Mouse (Mus musculus): ENCODE data around the gene Lsm10.

Lsm10 gene

DNA sequence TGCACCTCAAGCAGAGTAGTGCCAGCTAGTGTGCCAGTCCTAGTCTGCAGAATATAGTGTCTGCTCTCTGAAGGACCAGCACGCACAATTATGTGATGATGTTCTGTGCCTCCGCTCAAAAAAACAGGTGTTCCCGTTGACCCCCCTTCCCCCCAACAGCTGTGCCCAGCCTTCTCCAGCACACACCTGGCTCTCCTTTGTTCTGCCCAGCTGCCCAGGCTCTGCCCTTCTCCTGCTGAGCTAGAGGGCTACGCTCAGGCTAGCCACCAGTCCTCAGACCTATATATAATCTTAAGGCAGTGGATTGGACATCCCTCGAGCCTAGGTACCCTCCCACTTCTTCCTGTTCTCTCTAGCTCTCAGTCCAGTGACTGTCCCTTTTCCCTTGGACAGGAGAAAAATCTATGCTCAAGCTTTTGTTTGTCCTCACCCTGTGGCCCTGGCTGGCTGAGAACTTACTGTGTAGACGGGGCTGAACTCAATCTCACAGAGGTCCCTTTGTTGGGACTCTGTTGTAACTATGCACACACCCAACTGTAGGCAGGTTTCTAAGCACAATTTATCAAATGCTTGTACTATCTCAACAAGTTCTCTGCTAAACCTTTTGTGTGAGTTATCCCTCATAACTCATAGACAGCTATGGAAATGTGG, 19.6 kb downstream of the Lsm10 start:
- in situ Hi-C loops (cut with MboI; ENCODE audit: unreplicated experiment in 2 of 2), result no loop called here

DNA sequence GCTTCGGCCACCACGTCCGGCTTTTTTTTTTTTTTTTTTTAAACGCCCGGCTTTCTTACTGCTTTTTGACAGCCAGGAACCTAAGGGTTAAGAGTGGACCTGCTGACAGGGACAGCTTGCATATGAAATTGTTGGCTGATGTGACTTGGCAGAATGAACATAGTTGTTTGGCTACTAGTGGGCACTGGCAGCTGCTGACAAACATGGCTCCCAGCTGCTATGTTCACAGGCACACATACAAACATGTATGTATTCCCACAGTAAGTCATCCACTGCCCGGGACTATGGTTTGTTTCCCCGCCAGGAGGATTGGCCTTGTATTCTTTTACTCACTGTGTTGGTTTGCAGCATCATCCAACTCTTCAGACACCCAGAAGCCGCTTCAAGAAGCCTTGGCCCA, 20.7 kb downstream of the Lsm10 start:
- in situ Hi-C loops (cut with MboI; ENCODE audit: unreplicated experiment in 2 of 2), result no loop called here

DNA sequence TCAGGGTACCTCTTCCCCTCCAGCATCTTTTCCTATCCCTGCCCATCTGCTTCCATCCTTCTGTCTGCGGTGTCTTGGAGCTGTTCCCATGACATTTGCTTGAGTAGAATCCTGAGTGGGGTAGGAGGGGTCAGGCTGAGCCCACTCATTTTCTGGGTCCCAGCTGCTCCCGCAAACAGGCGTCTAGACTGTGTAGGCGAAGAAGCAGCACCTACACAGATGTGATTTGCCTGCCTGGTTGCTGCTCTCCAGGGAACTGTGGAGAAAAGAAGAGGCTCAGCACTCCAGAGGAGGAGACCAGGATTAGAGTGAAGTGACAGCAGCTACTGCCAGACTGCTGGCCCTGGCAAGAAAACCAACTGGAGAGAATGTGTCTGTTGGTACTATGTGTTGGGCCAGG, 22.2 kb downstream of the Lsm10 start:
- in situ Hi-C loops (cut with MboI; ENCODE audit: unreplicated experiment in 2 of 2), result no loop called here

DNA sequence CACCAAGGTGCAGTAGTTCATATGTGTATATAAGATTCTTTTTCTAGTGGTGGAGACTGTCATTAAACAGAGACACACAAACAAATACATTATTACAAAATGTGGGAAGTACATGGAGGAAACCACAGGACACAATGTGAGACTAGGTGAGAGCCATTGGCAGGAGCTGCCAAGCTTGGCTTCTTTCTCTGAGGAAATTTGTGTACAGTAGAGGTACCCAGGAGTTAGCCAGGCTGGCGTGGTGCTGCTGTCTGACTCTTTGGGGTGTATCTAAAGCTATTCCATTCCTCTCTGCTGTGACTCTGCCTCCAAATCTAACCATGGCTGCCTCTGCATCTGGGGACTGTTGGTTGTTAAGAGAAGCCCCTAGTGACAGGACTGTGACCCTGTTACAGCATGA, 22.6 kb downstream of the Lsm10 start:
- in situ Hi-C loops (cut with MboI; ENCODE audit: unreplicated experiment in 2 of 2), result no loop called here

DNA sequence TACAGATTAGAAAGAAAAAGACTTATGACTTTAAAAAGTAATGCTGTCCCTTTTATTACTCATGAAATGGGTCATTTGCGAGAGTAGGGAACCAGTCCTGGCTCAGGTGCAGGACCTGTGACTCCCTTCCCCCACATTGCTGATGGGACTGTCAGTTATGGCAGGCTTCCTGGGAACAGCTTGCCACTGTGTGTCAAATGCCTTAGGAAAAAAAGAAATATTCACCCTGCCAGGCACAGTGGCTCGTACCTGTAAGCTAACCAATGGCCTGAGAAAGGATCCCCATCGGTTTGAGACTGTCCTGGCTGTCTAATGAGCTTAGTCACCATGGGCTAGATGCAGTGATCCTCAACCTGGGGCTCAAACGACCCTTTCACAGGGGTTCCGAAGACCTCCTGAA, 23.6 kb downstream of the Lsm10 start:
- in situ Hi-C loops (cut with MboI; ENCODE audit: unreplicated experiment in 2 of 2), result no loop called here

DNA sequence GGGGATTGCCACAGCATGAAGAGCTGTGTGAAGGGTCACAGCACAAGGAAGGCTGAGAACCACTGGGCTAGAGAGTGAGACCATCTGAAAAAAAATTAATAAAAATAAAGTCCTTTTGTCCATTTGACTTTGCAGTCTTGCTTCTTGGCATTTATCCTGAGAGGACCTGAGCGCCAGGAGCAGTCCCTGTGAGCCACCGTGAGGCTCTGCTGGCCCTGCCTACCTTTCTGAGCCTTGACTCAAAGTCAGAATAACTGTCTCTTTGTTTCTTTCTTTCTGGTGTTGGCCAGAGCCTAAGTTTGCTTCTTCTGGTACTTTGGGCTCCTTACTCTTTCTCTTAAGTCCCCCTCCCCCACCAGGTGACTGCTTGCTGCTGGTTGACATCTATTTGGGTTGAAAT, 24.1 kb downstream of the Lsm10 start:
- in situ Hi-C loops (cut with MboI; ENCODE audit: unreplicated experiment in 2 of 2), result no loop called here

DNA sequence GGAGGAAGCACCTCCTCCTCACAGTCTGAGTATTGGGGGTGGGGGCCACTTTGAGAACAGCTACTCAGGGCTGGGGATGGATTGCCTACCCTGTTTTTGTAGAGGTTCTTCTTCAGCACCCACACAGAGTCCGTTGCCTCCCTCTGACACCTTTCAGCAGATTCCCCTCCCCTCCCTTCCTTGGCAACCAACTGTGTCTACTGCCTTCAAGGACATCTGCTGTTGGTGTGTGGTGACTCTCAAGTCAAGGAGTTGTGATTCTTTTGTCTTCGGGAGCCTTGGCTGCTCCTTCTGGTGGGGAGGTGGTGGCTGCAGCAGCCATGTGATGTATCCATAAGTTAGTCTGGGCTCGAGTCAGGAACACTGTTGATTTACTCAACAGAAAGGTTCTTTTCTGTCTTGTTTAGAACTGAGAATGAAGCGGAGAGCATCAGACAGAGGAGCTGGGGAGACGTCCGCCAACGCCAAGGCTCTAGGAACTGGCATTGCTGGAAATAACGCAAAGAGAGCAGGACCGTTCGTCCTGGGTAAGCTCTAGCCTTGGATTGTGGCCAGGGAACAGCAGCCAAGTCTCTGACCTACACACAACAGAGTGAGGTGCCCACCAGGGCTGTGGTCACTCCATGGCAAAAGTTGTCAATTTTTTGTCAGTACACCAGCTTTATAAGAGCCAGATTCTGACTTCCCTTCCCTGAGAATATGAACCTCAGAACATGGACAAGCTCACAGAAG, 27.1 kb downstream of the Lsm10 start:
- in situ Hi-C loops (cut with MboI; ENCODE audit: unreplicated experiment in 2 of 2), result no loop called here

DNA sequence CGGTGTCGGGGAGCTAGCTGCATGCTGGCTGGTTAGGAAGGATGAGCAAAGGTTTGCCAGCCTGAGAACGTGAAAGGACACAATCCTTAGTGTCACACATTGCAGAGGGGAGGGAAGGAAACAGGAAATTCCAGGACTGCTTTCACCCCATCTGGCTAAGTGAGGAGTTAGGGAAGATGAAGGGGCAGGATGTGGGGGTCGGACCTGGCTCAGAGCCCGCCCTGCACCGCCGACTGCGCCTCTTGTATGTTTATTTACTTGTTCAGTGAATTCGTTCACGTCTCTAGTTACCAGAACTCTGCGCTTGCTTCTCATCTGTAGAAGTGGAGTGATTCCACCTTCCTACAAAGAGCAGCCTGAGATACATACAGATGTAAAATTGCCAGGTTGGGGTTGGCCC, 34.1 kb downstream of the Lsm10 start:
- in situ Hi-C loops (cut with MboI; ENCODE audit: unreplicated experiment in 2 of 2), result no loop called here

DNA sequence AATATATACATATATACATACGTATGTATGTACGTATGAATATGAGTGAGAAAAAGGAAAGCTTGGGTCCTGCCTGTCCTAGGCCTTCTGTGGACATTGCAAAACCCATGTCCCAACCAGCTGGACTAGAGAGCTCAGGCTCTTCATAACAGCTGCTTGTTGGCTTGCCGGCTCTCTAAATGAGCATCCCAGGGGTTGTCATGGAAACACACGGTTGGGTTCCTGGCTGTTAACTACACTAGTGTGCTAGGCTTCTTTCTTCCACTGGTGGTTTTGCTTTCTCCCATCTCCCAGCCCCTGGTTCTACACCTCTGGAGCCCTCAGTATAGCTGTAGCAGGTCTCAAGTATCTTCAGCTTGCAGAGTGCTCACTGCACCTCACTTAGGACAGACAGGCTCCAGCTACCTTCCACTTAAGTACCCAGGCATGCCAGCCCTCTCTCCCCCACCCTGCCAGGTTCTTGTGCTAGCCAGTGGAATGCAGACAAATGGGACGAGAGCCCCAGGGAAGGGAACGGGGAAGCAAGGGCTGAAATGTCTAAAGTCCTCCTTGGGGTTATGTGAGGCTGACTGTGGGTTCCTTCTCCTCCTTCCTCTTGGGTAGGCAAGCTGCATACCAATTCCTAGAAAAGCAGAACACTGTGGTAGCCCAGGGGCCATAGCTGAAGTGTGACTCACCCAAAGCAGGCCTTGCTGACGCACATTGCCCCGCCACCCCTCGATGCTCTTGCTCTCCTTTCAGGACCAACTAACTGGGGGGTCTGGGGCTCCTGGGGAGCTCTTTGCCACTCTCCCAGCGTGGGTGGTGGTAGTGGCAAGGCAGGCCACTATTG, 35.1 kb downstream of the Lsm10 start:
- in situ Hi-C loops (cut with MboI; ENCODE audit: unreplicated experiment in 2 of 2), result no loop called here

DNA sequence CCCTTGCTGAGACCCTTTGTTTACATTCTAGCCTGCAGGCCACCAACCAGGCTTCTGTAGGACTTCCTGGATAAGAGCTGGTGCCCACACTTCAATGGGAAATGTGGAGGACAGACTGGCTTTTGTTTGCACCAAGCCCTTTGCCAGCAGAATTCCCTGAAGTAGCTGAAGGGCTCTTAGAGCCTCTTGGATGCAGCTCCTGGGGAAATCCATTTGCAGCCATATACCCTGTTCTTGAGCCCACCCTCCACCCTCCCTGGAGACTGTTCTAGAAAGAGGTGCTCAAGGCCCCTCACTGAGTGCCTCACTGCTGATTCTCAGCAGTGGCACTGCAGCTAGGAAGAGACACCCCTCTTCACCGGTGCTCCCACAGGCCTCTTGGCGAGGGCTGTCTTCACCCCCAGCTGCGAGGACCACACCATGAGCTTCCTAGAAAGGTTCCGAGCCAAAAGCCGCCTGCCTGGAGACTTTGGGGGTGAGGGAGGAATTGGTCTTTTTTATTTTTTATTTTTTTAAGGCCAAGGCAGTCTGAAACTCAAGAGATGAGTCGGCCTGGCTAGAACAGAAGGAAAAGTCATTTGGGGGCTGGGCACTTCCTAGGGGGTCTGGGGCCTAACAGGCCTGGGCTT, 36.3 kb downstream of the Lsm10 start:
- in situ Hi-C loops (cut with MboI; ENCODE audit: unreplicated experiment in 2 of 2), result no loop called here

DNA sequence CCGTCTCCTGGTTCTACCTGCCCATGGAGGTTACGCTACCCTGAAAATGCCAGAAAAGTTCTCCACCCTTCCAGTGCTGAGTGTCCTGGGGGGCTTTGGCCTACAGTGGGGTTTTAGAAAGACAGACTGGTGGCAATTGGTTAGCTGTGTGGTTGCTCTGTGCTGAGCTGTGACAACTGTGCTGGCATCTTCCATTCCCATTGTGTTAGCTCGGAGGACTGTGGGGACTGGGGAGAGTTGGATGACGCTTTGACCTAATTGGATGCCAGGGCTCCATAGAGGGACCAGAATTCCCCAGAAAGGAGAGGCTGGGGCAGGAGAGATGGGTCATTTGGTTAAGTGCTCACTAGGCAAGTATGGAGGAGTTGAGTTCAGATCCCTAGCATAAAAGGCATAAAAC, 37.8 kb downstream of the Lsm10 start:
- in situ Hi-C loops (cut with MboI; ENCODE audit: unreplicated experiment in 2 of 2), result no loop called here

DNA sequence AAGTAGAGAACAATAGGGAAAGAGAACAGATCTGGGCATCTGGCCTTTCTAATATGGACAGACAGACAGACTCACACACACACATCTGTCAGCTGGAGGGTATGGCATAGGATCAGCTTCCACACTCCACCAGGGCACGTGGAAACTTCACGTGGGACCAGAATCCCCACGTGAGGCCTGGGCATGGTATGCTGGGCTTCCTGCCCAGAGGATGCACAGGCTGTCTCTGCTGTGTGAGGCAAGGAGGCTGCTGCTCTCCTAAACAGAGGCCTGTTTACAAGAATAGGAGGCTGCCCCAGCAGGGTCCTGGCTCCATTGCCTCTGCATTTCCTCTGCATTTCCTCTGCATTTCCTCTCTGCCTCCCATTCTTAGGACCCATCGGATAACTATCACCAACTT, 38.2 kb downstream of the Lsm10 start:
- in situ Hi-C loops (cut with MboI; ENCODE audit: unreplicated experiment in 2 of 2), result no loop called here

DNA sequence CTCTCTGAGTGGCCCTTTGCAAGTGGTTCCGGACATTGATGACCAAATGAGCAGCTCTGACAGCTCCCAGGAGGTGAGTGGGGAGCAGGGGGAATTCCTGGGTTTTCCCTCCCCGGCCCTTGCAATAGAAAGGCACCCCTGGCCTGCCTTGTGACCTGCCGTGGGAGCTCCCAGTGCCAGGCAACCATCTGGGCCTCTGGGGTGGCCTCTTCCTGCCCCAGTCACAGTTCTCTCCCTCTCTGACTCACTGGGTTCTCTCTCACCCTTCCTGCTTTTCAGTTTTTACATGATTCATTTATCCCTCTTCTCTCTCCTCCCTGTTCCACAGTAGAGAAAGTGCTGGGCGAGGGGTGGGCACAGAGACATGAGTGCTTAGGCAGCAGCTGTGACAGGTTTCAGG, 41.4 kb downstream of the Lsm10 start:
- in situ Hi-C loops (cut with MboI; ENCODE audit: unreplicated experiment in 2 of 2), result no loop called here

DNA sequence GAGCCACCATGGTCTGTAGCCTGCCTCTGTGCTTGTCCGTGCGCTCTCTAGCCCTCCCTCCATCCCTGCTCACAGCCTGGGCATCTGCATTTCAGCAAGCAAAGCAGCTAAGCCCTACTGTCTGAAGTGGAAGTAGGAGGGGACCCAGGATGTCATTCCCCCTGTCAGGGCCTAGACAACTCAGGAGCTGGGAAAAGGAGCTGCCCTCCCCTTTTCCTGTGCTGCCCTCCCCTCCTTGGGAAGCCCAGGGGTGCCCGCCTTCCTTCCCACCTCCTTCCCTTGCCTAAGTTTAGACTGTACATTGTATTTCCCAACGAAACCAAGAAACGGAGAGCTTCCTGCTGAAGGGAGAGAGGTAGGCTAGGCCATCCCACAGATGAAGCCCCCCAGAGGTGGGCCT, 44.6 kb downstream of the Lsm10 start:
- in situ Hi-C loops (cut with MboI; ENCODE audit: unreplicated experiment in 2 of 2), result no loop called here

DNA sequence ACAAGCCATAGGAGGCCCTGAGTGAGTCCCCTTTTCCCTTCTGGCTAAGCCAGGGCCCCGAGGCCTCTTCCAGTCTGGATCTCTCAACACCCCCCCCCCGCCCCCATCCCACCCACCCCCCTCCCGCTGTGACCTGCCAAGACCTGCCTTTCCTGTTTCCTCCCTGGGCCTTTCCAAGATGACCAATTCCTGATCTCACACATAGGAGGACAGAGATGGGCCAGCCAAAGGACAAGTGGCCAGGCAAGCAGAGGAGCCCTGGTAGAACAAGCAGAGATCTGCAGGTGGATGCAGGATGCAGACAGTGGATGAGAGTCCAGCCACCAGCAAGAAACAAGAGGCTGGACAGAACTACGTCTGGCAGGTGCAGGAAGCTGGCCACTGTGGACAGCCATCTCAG, 49.0 kb downstream of the Lsm10 start:
- in situ Hi-C loops (cut with MboI; ENCODE audit: unreplicated experiment in 2 of 2), result no loop called here

DNA sequence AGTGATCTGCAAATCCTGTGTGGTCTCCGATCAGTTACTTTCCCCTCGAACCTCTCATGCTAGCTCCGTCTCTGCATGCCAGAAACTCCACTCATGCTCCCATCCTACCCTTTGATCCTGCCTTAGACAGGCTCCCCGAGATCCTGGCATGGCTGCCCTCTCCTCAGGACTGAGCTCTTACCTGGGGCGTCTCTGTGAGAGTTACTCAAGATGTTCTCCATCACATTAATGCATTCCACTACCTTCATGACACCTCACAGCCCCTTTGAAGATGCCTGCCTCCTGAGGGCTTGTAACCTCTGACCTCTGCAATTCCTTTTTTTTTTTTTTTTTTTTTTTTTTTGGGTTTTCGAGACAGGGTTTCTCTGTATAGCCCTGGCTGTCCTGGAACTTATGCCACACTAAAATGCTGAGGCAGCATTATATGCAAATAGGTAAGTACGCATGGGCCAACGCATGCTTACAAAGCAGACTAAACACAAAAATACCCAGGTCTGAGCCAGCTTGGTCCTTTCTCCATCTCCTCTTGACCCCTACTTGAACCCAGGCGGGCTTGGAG, 50.6 kb downstream of the Lsm10 start:
- in situ Hi-C loops (cut with MboI; ENCODE audit: unreplicated experiment in 2 of 2), result no loop called here

DNA sequence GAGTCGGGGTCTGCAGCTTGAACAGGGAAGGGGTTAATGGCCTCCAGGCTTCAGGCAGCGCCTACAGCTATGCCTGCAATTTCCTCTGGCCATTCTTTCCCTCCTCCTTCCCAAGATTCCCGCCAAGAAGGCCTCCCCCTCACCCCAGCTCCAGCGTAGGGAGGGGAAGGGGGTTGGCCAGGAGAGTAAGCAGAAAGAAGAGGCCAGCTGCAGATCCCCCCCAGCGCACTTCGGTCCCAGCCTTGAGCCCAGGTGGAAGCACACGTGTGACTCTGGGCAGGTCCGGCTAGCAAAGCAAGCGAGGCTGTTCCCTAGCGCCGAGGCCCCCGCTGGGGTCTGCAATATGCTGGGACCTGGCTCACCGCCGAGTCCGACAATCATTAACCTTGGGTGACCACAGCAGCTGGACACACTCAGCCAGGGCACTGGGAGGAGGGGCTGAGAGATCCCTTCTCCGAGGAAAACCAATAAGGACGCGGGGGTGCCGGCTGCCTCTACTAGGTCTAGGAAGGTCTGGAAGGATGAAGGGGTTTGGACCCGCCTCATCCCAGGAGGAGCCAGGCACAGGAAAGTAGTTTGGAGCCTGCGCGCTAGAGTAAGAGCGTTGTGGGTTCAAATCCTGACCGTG, 51.2 kb downstream of the Lsm10 start, which contains the start of gene Eva1b:
Gene Eva1b, plus strand, starts transcription at position 212 of the 628 bp plus-strand sequence.
- in situ Hi-C loops (cut with MboI; ENCODE audit: unreplicated experiment in 2 of 2), result no loop called here
